Mouse (Mus musculus) left cerebral cortex, adult 18-20 months (tissue): Measurements from ENCODE around the gene Plcb4. TPM values are rescaled to one million over a fixed set of nuclear protein-coding genes. Genes with fewer than 3 reads are reported as not detected.
A peak's percentile ranks its signal among the peaks of the same experiment; 100 is the strongest.

ENCODE experiments used
- DNase-seq, 2 experiments: peaks; one replicate each; pipeline ENCODE4 v3.0.0; 2021 to 2022; ENCODE audit warnings: low spot score in 2 of 2, mixed read lengths in 1 of 2
- total RNA-seq, 2 experiments: library from RNA; stranded (reverse); gene quantifications; 2 replicates each; pipeline ENCODE4 v1.2.3; 2021

The Plcb4 gene
- total RNA-seq, 2 experiments from 2014 or later: 64.6 to 77.5 TPM

DNA sequence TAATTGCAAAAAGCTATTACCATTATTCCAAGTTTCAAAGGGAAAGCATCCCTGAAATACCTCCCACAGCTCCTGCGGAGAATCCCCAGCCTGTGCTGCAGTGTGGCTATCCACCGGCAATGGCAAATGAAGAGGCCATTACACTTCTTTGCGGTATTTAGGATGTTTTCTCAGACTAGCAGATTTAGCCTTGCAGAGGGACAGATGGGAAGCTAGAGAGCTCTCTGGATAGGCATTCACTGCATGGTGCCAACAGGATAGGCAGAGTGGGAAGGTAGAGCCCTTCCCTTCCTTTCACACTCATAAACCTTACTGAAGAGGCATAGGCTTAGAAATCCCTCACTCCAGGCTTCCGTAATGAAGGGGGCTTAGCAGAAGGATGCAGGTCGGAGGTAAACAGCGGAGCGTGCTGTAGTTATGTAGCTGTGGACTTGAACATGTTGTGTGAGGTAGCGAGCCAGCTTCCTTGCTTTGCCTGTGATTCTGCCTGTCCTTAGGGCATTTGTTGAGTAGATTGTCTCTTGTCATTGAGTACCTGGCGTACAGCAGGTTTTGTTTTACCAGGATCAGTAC lies 144.2 kb downstream of the Plcb4 start:
- DNase-seq: no peak

- DNase-seq: no peak
Observed at GRCm38 (mm10) chr2:135805748-135806685, 147.2 kb downstream of the Plcb4 start.

DNA sequence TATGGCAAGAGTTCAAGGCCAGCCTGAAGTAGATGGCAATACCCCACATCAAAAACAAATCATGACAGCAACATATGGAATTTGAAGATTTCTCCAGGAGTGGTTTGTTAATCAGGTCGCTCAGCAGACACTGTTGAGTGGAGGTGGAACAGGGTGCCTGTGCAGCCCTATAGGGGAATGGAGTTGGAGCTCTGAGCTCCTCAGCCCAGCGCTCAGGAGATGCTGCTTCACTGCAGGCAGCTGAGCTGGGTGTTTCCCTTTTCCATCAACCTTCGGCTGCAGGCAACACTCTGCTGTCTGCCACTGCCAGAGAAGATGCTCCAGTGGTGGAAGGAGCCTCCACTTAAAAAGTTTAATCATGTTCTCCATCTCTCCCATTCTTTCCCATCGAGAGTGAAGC lies 149.5 kb downstream of the Plcb4 start:
- DNase-seq: no peak

GRCm38 (mm10) chr2:135810841-135811240 lies 152.0 kb downstream of the Plcb4 start:
- DNase-seq: no peak

DNA sequence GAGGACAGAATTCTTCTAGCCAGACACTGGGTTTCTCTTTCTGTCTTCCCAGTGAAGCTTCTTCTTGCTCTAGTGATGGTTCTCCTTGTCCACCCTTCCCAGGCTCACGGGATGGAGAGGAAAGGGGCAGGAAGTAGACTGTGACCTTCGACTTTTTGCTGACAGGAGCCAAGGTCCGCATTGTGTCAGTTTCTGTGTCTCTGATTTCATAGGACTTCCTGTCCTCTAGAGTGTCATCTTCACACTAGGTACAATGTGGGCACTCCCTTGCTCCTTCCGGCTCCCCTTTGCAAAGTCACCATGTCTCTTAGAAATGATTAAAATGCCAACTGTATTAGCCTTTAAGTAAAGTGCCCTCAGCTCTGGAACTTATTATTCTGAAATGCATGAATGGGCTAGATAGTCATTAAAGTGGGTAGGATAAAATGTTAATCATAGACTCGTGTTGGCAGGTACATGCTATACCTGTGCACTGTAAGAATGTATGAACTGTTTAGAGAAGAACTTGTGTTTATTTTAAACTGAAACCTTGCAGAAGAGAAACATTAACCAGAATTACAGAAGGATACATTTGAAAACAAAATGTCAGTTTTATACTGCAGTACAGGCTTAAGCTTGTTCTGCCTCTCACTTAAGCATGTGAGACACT lies 152.8 kb downstream of the Plcb4 start:
- no peak for DNase-seq

GRCm38 (mm10) chr2:135812701-135813246 lies 154.0 kb downstream of the Plcb4 start:
- DNase-seq: no peak

- no peak for DNase-seq
Observed at GRCm38 (mm10) chr2:135820691-135821090, 161.9 kb downstream of the Plcb4 start.

GRCm38 (mm10) chr2:135823690-135824089 lies 164.9 kb downstream of the Plcb4 start:
- no peak for DNase-seq

GRCm38 (mm10) chr2:135824757-135825156 lies 165.9 kb downstream of the Plcb4 start:
- no peak for DNase-seq

DNA sequence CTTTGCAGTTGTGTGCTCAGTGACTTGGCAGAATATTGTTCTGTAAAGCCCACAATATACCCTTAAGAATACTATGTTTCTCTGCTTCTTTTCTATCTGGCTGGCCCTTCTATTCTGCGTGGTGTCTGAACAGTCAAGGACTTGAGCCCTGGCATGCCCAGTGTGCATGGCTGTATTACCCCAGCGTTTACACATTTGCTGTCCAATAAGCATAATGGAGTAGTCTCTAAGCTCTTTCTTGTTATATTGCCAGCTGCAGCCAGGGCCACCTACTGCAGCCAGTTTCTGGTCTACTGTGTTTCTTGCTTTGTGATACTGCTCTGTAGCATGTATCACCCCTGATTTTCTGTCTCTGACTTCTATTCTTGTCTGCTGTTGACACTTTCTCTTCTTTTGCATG lies 166.8 kb downstream of the Plcb4 start:
- no peak for DNase-seq

- DNase-seq: no peak
Observed at GRCm38 (mm10) chr2:135826616-135827360, 168.0 kb downstream of the Plcb4 start.

- no peak for DNase-seq
Observed at GRCm38 (mm10) chr2:135828446-135828845, 169.6 kb downstream of the Plcb4 start.

DNA sequence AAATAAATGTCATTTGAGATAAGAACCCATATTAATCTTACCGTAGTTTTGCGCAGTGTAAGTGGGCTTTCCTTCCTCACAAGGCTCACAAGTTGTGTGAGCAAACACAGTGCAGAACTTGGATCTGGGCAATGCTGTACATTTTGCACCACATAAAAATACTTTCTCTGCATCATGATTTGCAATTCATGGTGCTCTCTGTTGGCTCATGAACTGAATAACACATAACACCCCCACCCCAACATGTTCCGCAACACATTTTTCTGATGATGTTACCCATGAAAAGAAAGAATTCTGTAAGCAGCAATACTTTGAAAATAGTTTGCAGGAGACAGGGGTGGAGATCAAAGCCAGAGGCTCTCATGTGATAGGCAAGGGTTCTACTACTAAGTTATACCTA lies 174.9 kb downstream of the Plcb4 start:
- no peak for DNase-seq

DNA sequence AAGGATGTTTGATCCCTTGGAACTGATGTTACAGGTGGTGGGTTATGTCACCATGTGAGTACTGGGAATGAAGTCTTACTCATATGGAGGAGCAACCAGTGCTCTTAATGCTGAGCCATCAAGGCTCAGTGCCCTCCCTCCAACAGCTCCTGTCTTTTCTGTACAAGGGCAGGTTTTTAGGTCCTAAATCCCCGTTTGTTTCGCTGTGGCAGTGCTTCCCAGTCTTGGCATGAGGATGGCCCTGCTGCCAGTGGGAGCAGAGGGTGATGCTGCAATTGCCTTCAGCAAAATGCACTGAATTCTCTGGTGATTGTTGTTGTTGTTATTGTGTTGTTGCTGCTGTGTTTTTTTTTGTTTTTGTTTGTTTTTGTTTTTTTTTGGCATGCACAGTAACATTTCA lies 175.6 kb downstream of the Plcb4 start:
- no peak for DNase-seq

- no peak for DNase-seq
Observed at GRCm38 (mm10) chr2:135835911-135836310, 177.1 kb downstream of the Plcb4 start.

- DNase-seq: no peak
Observed at GRCm38 (mm10) chr2:135836426-135836825, 177.6 kb downstream of the Plcb4 start.

GRCm38 (mm10) chr2:135837730-135838129 lies 178.9 kb downstream of the Plcb4 start:
- DNase-seq: no peak

DNA sequence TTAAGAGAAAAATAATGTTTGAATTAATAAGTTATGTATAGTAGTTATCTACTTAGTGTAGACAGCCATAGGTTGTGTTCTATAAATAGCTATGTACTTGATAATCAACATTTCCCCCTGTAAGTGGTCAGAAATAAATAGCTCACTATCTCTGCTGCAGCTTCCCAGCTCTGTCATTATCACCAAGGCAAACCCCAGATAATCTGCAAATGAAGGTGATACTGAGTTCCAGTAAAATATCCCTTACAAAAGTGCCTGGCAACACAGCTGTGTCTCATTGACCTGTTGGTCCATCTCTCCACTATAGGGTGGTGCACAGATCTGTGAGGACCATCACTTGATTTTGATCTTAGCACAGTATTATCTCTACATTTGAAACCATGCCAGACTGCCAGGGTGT lies 179.3 kb downstream of the Plcb4 start:
- DNase-seq: no peak

DNA sequence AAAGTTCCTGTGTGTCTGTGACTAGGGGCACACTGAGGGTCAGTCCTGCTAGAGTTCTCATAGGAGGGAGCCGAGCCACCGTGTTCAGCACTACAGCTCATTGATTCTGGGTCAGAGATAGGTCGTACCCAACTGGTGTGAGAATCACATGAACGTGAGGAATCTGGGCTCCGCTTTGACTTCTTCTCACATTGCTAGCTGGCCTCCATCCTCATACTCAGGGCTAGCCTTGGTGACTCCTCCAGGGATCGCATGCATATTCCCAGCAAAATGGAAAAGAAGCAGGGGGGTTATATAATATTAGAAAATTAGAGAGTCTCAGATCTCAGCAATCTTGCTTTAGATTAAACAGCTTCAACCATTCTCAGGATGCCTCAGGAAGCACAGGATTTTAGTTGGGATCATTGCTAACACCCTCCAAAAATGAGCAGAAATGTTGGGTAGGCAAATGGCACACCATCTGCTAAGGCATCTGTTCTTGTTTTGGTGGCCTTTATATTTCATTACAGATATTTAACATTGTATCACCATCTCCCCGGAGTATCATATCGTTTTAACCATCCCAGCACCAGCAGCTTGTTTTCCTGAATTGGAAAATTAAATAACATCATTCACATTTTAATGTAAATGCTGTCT lies 180.0 kb downstream of the Plcb4 start:
- peak; percentile 35 to 50 for DNase-seq

DNA sequence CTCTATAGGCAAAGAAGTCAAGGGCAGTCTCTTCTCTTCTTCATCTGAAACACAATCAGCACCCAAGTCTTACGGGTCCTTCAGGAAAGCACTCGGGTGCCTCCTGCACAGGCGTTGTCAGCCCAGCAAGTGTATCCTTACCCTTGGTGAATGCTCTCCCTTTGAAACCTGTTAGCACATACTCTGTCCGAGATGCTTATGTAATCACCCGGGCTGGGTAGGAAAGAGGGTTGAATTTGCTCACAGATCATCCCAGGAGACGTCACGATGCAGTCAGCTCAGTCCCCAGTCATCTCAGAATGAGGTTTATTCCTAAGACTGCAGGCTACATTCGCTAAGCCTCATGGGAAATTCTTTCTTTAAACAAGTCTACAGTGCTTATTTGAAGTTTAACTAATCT lies 184.9 kb downstream of the Plcb4 start:
- DNase-seq: no peak

- no peak for DNase-seq
Observed at GRCm38 (mm10) chr2:135846903-135847302, 188.1 kb downstream of the Plcb4 start.
